Mouse (Mus musculus): ENCODE measurements around the gene Plekha7. TPM values are rescaled to one million over a fixed set of nuclear protein-coding genes. Genes with fewer than 3 reads are reported as not detected.

Plekha7 gene
- polyA plus RNA-seq, 1 experiment, result 28.3 TPM

GRCm38 (mm10) chr7:116254660-116255059 lies 53.5 kb downstream of the Plekha7 start:
- no peak for DNase-seq (ENCODE audit: extremely low spot score in 1 of 2, low spot score in 1 of 2)

GRCm38 (mm10) chr7:116252470-116252869 lies 55.7 kb downstream of the Plekha7 start:
- no peak for DNase-seq (ENCODE audit: extremely low spot score in 1 of 2, low spot score in 1 of 2)

GRCm38 (mm10) chr7:116251516-116251915 lies 56.7 kb downstream of the Plekha7 start:
- no peak for DNase-seq (ENCODE audit: extremely low spot score in 1 of 2, low spot score in 1 of 2)

- DNase-seq (ENCODE audit: extremely low spot score in 1 of 2, low spot score in 1 of 2), result no peak
Measured at GRCm38 (mm10) chr7:116248536-116248935, 59.6 kb downstream of the Plekha7 start.

GRCm38 (mm10) chr7:116247377-116247729 lies 60.8 kb downstream of the Plekha7 start:
- no peak for DNase-seq (ENCODE audit: extremely low spot score in 1 of 2, low spot score in 1 of 2)

GRCm38 (mm10) chr7:116246696-116247376 lies 61.3 kb downstream of the Plekha7 start:
- no peak for DNase-seq (ENCODE audit: extremely low spot score in 1 of 2, low spot score in 1 of 2)

GRCm38 (mm10) chr7:116245815-116246695 lies 62.1 kb downstream of the Plekha7 start:
- DNase-seq (ENCODE audit: extremely low spot score in 1 of 2, low spot score in 1 of 2), result peak in 1 of 2 experiments; percentile 70

- no peak for DNase-seq (ENCODE audit: extremely low spot score in 1 of 2, low spot score in 1 of 2)
Measured at GRCm38 (mm10) chr7:116244302-116245165, 63.6 kb downstream of the Plekha7 start.

- DNase-seq (ENCODE audit: extremely low spot score in 1 of 2, low spot score in 1 of 2), result no peak
Measured at GRCm38 (mm10) chr7:116242810-116243209, 65.4 kb downstream of the Plekha7 start.

- DNase-seq (ENCODE audit: extremely low spot score in 1 of 2, low spot score in 1 of 2), result no peak
Measured at GRCm38 (mm10) chr7:116241601-116242000, 66.6 kb downstream of the Plekha7 start.

- no peak for DNase-seq (ENCODE audit: extremely low spot score in 1 of 2, low spot score in 1 of 2)
Measured at GRCm38 (mm10) chr7:116240791-116241474, 67.2 kb downstream of the Plekha7 start.

GRCm38 (mm10) chr7:116240353-116240752 lies 67.8 kb downstream of the Plekha7 start:
- no peak for DNase-seq (ENCODE audit: extremely low spot score in 1 of 2, low spot score in 1 of 2)

GRCm38 (mm10) chr7:116238320-116238719 lies 69.9 kb downstream of the Plekha7 start:
- DNase-seq (ENCODE audit: extremely low spot score in 1 of 2, low spot score in 1 of 2), result no peak

- no peak for DNase-seq (ENCODE audit: extremely low spot score in 1 of 2, low spot score in 1 of 2)
Measured at GRCm38 (mm10) chr7:116237157-116237981, 70.8 kb downstream of the Plekha7 start.

- no peak for DNase-seq (ENCODE audit: extremely low spot score in 1 of 2, low spot score in 1 of 2)
Measured at GRCm38 (mm10) chr7:116236608-116237007, 71.6 kb downstream of the Plekha7 start.

GRCm38 (mm10) chr7:116234287-116234806 lies 73.8 kb downstream of the Plekha7 start:
- no peak for DNase-seq (ENCODE audit: extremely low spot score in 1 of 2, low spot score in 1 of 2)

GRCm38 (mm10) chr7:116230811-116231609 lies 77.2 kb downstream of the Plekha7 start:
- DNase-seq (ENCODE audit: extremely low spot score in 1 of 2, low spot score in 1 of 2), result no peak

GRCm38 (mm10) chr7:116226877-116227282 lies 81.3 kb downstream of the Plekha7 start:
- DNase-seq (ENCODE audit: extremely low spot score in 1 of 2, low spot score in 1 of 2), result no peak
